Mouse (Mus musculus): ENCODE measurements around the gene Itga9. TPM values are rescaled to one million over a fixed set of nuclear protein-coding genes. Genes with fewer than 3 reads are reported as not detected.

The Itga9 gene
- 57.0 TPM for polyA plus RNA-seq (2014; fragmentation: Illumina TruSeq; extraction: RNeasy Lipid Tissue Mini Kit (QIAGEN cat#74804); ENCODE audit: low read depth, low replicate concordance)

GRCm38 (mm10) chr9:118606148-118606816 is at the start of gene Itga9:
Itga9 (plus strand) TSS chr9:118606690.

GRCm38 (mm10) chr9:118926111-118926650 is 319.7 kb downstream of the Itga9 start, which contains the start of gene Ctdspl:
Ctdspl (plus strand) TSS chr9:118926453.

Other genes with a start within 250 kb of the Itga9 start
- gene Eomes, start 128.5 kb upstream of the Itga9 start, polyA plus RNA-seq (2014; fragmentation: Illumina TruSeq; extraction: RNeasy Lipid Tissue Mini Kit (QIAGEN cat#74804); ENCODE audit: low read depth, low replicate concordance): 0.17 TPM
- gene Golga4, start 100.4 kb upstream of the Itga9 start, polyA plus RNA-seq (2014; fragmentation: Illumina TruSeq; extraction: RNeasy Lipid Tissue Mini Kit (QIAGEN cat#74804); ENCODE audit: low read depth, low replicate concordance): 96.8 TPM